Mouse (Mus musculus): Measurements from ENCODE around the gene Gtse1.

DNA sequence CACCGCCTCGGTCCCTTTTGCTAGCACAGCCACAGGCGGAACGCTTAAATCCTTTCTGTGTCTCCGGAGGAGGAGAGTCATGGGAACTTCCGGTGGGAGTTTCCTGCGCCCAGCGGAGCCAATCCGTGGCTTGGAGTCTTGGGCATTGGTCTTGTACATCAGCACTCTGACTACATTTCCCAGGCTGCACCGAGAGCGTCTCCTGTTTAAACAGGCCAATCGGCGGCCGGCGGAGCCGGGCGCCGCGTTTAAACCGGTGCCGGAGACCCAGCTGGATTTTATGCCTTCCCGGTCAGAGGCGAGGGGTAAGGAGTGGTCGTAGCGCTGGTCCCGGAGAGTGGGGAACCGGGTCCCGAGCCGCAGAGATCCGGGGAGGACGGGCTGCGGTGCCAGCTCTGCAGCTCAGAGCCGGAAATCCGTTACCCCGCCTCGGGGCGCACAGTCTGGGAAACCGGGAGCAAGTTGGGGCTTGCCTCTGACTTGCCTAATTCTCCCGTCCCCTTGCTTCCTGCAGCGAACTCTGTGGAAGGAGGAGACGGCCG, at the start of gene Gtse1:
- no peak for TF ChIP-seq POLR2A (IDR thresholded peaks at IDR 0.05; ENCODE audit: borderline replicate concordance, low read depth, low read length)
- TF ChIP-seq CTCF (IDR thresholded peaks at IDR 0.05; ENCODE audit: low read depth, low read length) = no peak
